Mouse (Mus musculus) heart, adult 9 months (tissue): Measurements from ENCODE around the gene Gm9195.

ENCODE experiments used
- DNase-seq, 2 experiments: peaks; one replicate each; pipeline ENCODE4 v3.0.0; 2022; ENCODE audit warnings: low spot score in 2 of 2

Gm9195 gene

GRCm38 (mm10) chr14:72442936-72443335 is 48.7 kb downstream of the Gm9195 start:
- no peak for DNase-seq

- no peak for DNase-seq
Measured at GRCm38 (mm10) chr14:72440929-72441328, 50.7 kb downstream of the Gm9195 start.

GRCm38 (mm10) chr14:72440436-72440835 is 51.2 kb downstream of the Gm9195 start:
- DNase-seq = no peak

GRCm38 (mm10) chr14:72438976-72439375 is 52.7 kb downstream of the Gm9195 start:
- DNase-seq = no peak

GRCm38 (mm10) chr14:72389696-72390095 is 101.9 kb downstream of the Gm9195 start:
- DNase-seq = peak; percentile 78 to 86

- peak; percentile 28 to 40 for DNase-seq
Measured at GRCm38 (mm10) chr14:72389288-72389687, 102.3 kb downstream of the Gm9195 start.

GRCm38 (mm10) chr14:72377224-72377623 is 114.4 kb downstream of the Gm9195 start:
- DNase-seq = peak in 1 of 2 experiments; percentile 4
